Mouse (Mus musculus): ENCODE results near the gene Tmem44. TPM values are rescaled to one million over a fixed set of nuclear protein-coding genes. Genes with fewer than 3 reads are reported as not detected.

Gene Tmem44
- polyA plus RNA-seq, 1 experiment from 2014 or later, result not detected

- 87% methylated on average over 16 of the region's 20 CpGs for WGBS (ENCODE audit: missing documents)
- Histone ChIP-seq H3K4me3 (ENCODE audit: inconsistent target) (no peak overlapping the region), H3K36me3 (ENCODE audit: inconsistent target) (no peaks in the 10 kb centered on the region), H3K79me2 (ENCODE audit: inconsistent target) (no peaks in the 10 kb centered on the region), H3K27ac (no peak overlapping the region)
These were observed 10.3 kb downstream of the Tmem44 start for GRCm38 (mm10) chr16:30540107-30541001.

GRCm38 (mm10) chr16:30539433-30539832 is 11.2 kb downstream of the Tmem44 start:
- no peak overlapping the region for H3K4me3 ChIP-seq (ENCODE audit: inconsistent target)
- no peak overlapping the region for H3K27ac ChIP-seq
- 39% methylated on average over 10 of the region's 10 CpGs for WGBS (ENCODE audit: missing documents)
- no peaks in the 10 kb centered on the region for H3K79me2 ChIP-seq (ENCODE audit: inconsistent target)
- no peaks in the 10 kb centered on the region for H3K36me3 ChIP-seq (ENCODE audit: inconsistent target)

GRCm38 (mm10) chr16:30535075-30535474 is 15.6 kb downstream of the Tmem44 start:
- Histone ChIP-seq H3K27ac (no peak overlapping the region), H3K79me2 (ENCODE audit: inconsistent target) (no peaks in the 10 kb centered on the region), H3K36me3 (ENCODE audit: inconsistent target) (no peaks in the 10 kb centered on the region), H3K4me3 (ENCODE audit: inconsistent target) (no peak overlapping the region)
- 31% methylated on average over 1 of the region's 1 CpGs for WGBS (ENCODE audit: missing documents)

- no peaks in the 10 kb centered on the region for H3K36me3 ChIP-seq (ENCODE audit: inconsistent target)
- no peak overlapping the region for H3K4me3 ChIP-seq (ENCODE audit: inconsistent target)
- 21% methylated on average over 4 of the region's 4 CpGs for WGBS (ENCODE audit: missing documents)
These were observed 17.1 kb downstream of the Tmem44 start for GRCm38 (mm10) chr16:30533592-30533991.

GRCm38 (mm10) chr16:30532929-30533328 is 17.7 kb downstream of the Tmem44 start:
- Histone ChIP-seq H3K27ac (no peak overlapping the region), H3K4me3 (ENCODE audit: inconsistent target) (no peak overlapping the region), H3K36me3 (ENCODE audit: inconsistent target) (no peaks in the 10 kb centered on the region), H3K79me2 (ENCODE audit: inconsistent target) (no peaks in the 10 kb centered on the region)
- 67% methylated on average over 1 of the region's 1 CpGs for WGBS (ENCODE audit: missing documents)

More at GRCm38 (mm10) chr16:30533592-30533991, 17.1 kb downstream of the Tmem44 start:
- Histone ChIP-seq H3K27ac (no peak overlapping the region), H3K79me2 (ENCODE audit: inconsistent target) (no peaks in the 10 kb centered on the region)

GRCm38 (mm10) chr16:30531761-30532406 is 18.8 kb downstream of the Tmem44 start:
- Histone ChIP-seq H3K36me3 (ENCODE audit: inconsistent target) (no peaks in the 10 kb centered on the region), H3K79me2 (ENCODE audit: inconsistent target) (no peaks in the 10 kb centered on the region), H3K4me3 (ENCODE audit: inconsistent target) (no peak overlapping the region), H3K27ac (no peak overlapping the region)
- WGBS (ENCODE audit: missing documents), result 44% methylated on average over 19 of the region's 20 CpGs

GRCm38 (mm10) chr16:30530815-30531214 is 19.8 kb downstream of the Tmem44 start:
- Histone ChIP-seq H3K4me3 (ENCODE audit: inconsistent target) (no peak overlapping the region), H3K79me2 (ENCODE audit: inconsistent target) (no peaks in the 10 kb centered on the region), H3K36me3 (ENCODE audit: inconsistent target) (no peaks in the 10 kb centered on the region), H3K27ac (no peak overlapping the region)
- 78% methylated on average over 4 of the region's 4 CpGs for WGBS (ENCODE audit: missing documents)

- Histone ChIP-seq H3K79me2 (ENCODE audit: inconsistent target) (no peaks in the 10 kb centered on the region), H3K36me3 (ENCODE audit: inconsistent target) (no peaks in the 10 kb centered on the region), H3K27ac (no peak overlapping the region), H3K4me3 (ENCODE audit: inconsistent target) (no peak overlapping the region)
- WGBS (ENCODE audit: missing documents), result 75% methylated on average over 8 of the region's 8 CpGs
These were observed 22.3 kb downstream of the Tmem44 start for GRCm38 (mm10) chr16:30528386-30528785.

GRCm38 (mm10) chr16:30527889-30528288 is 22.8 kb downstream of the Tmem44 start:
- no peaks in the 10 kb centered on the region for H3K36me3 ChIP-seq (ENCODE audit: inconsistent target)
- no peaks in the 10 kb centered on the region for H3K79me2 ChIP-seq (ENCODE audit: inconsistent target)
- WGBS (ENCODE audit: missing documents), result 94% methylated on average over 2 of the region's 2 CpGs
- H3K27ac ChIP-seq, result no peak overlapping the region
- H3K4me3 ChIP-seq (ENCODE audit: inconsistent target), result no peak overlapping the region

GRCm38 (mm10) chr16:30525756-30526155 is 24.9 kb downstream of the Tmem44 start:
- no peaks in the 10 kb centered on the region for H3K36me3 ChIP-seq (ENCODE audit: inconsistent target)
- H3K4me3 ChIP-seq (ENCODE audit: inconsistent target), result no peak overlapping the region
- 89% methylated on average over 13 of the region's 14 CpGs for WGBS (ENCODE audit: missing documents)
- no peak overlapping the region for H3K27ac ChIP-seq
- H3K79me2 ChIP-seq (ENCODE audit: inconsistent target), result no peaks in the 10 kb centered on the region

- H3K79me2 ChIP-seq (ENCODE audit: inconsistent target), result no peaks in the 10 kb centered on the region
- no peak overlapping the region for H3K4me3 ChIP-seq (ENCODE audit: inconsistent target)
- no peak overlapping the region for H3K27ac ChIP-seq
- no peaks in the 10 kb centered on the region for H3K36me3 ChIP-seq (ENCODE audit: inconsistent target)
- 92% methylated on average over 6 of the region's 6 CpGs for WGBS (ENCODE audit: missing documents)
These were observed 26.2 kb downstream of the Tmem44 start for GRCm38 (mm10) chr16:30524481-30524880.

- WGBS (ENCODE audit: missing documents), result 85% methylated on average over 10 of the region's 10 CpGs
These were observed 28.2 kb downstream of the Tmem44 start for GRCm38 (mm10) chr16:30522253-30522940.

GRCm38 (mm10) chr16:30521147-30521546 is 29.5 kb downstream of the Tmem44 start:
- no peak overlapping the region for H3K4me3 ChIP-seq (ENCODE audit: inconsistent target)
- no peak overlapping the region for H3K27ac ChIP-seq
- no peaks in the 10 kb centered on the region for H3K79me2 ChIP-seq (ENCODE audit: inconsistent target)
- H3K36me3 ChIP-seq (ENCODE audit: inconsistent target), result no peaks in the 10 kb centered on the region
- WGBS (ENCODE audit: missing documents), result 50% methylated on average over 2 of the region's 3 CpGs

More at GRCm38 (mm10) chr16:30522253-30522940, 28.2 kb downstream of the Tmem44 start:
- H3K36me3 ChIP-seq (ENCODE audit: inconsistent target), result no peaks in the 10 kb centered on the region
- H3K4me3 ChIP-seq (ENCODE audit: inconsistent target), result no peak overlapping the region
- no peak overlapping the region for H3K27ac ChIP-seq
- H3K79me2 ChIP-seq (ENCODE audit: inconsistent target), result no peaks in the 10 kb centered on the region

- Histone ChIP-seq H3K36me3 (ENCODE audit: inconsistent target) (no peaks in the 10 kb centered on the region), H3K4me3 (ENCODE audit: inconsistent target) (no peak overlapping the region), H3K79me2 (ENCODE audit: inconsistent target) (no peaks in the 10 kb centered on the region), H3K27ac (no peak overlapping the region)
- WGBS (ENCODE audit: missing documents), result 23% methylated on average over 9 of the region's 9 CpGs
These were observed 30.2 kb downstream of the Tmem44 start for GRCm38 (mm10) chr16:30520361-30520823.
